Mouse (Mus musculus): ENCODE results near the gene Naa25.

Naa25 gene

DNA sequence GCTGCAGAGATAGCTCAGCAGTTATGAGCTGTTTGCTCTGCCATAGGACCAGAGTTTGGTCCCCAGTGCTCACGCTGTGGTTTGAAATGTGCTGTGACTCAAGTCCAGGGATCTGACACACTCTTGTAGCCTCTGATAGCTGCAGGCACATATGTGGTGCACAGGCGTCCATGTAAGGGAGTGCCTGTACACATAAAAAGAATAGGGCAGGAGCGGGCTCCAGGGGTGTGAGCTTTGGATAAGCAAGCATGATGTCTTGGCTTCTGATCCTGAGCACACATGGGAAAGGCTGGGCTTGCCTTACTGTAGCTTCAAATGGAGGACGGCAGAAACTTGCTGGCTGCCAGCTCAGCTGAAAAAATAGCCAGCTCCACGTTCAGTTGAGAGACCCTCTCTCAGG lies 2.1 kb upstream of the Naa25 start:
- no peak for DNase-seq

DNA sequence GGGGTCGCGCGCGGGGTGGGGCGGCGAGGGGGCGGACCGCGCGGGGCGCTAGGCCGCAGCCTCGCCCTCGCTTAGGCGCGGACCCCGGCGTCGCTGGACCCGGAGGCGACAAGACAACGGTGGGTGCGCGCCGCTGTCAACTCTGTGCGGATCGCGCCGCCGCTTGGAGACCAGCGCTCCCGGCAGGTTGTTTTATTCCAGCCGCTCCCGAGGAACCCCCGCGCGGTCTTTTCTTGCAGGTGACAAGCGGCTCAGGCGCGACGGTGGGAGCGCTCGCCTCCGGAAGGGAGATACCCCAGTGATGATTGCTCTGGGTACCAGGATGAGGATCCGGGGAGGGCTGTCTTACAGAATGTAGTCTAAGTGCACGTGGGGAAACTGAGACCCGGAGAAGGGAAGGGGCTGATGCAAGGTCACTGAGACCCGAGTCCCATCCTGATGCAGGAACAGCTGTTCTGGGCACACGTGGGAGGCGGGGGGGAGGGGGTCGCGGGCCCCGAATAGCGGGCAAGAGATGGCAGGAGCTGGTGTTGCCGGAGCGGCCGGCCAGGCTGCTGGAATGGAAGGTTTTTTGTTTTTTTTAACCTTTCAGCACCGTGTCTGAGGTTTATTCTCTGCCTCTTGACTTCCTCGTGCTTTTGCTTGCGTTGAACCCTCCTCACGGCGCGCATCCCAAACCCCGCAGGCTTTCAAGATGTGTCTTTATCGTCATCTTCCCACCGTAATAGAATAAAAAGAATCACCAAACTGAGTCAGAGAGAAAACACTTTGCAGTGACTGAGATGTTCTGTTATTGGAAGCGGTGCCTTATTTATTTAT lies 619 bp downstream of the Naa25 start:
- DNase-seq, result no peak

DNA sequence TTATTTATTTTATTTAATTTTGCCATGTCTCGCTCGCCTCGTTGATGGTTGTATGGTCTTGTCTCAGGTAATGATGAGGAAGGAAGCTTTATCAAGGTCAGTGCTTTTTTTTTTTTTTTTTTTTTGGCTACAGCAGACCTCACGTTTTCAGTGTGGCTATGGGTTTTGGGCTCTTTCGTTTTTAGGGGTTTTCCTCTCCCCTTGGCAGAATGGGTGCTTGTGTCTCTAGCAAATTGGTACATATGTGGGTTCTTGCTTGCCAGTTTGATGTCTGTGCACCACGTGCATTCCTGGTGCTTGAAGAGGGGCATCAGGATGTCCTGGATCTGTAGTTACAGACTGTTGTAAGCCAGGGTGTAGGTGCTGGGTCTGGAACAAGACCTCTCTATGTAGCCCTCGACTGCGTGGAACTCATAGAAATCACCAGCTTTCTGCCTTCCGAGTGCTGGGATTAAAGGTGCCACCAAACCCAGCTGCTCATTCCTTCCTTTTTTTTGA lies 1.3 kb downstream of the Naa25 start:
- DNase-seq, result no peak

DNA sequence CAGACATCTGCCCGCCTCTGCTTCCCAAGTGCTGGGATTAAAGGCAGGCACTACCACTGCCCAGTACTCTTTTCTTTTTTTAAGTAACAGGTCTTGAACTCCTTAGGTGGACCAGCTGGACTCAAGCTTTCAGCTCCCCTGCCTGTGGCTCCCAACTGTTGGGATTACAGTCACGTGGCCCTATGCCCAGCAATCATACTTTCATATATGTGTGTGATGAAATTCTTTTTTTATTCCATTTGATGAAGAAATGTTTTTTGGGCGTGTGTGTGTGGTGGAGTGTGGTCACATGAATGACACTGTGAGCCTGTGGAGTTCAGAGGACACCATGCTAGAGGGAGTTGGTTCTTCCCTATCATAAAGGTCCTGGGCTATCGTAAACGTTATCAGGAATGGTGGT lies 1.8 kb downstream of the Naa25 start:
- no peak for DNase-seq

DNA sequence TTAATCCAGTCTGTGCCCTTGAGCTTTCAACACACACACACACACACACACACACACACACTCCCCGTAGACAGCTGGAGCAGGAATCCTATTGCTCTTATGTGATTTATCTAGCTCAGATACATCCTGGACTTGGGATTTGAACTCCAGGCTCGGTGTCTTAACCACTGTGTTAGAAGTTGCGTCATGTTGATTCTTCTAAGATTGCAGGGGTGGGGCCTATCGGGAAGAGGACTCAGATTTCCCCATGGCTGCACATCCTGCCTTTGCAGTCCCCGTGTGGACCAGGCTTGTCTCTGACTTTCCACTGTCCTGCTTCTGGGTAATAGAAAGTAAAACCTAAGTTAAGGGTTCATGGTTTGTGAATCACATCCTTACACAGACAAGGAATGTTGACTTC lies 2.3 kb downstream of the Naa25 start:
- no peak for DNase-seq

DNA sequence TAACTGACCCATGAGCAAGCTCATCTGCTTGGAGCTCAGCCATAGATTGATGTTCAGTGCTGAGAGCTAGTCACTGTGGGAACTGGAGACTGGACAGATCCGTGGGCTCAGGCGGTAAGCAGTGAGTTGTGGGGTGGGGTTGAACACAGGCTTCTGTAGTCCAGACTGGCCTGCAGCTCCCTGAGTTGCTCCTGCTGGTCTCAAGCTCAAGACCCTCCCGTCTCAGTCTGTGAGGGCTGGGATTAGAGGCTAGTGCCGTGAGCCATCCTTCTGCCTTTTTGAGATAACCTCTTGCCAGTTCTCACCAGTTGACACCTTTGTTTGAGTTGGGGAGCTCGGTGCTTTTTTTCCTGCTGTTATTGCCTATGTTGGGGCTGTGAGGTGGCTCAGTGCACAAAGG lies 3.1 kb downstream of the Naa25 start:
- no peak for DNase-seq

DNA sequence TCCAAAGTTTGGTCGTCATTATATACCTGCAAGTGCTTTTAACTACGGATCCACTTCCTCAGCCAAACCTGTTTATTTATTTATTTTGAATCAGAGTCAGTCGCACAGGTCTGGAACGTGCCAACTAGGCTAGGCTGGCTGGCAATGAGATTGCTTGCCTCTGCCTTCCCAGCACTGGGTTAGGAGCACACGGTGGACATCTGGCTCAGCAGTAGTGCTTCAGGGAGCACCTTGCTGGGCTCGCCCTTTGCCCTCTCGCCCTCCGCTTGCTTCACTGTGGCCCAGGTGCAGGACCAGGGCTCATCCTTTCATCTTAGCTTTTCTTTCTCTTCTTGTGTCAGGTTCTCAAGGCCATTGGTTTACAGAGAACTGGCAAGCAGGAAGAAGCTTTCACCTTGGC lies 10.1 kb downstream of the Naa25 start:
- DNase-seq, result no peak

DNA sequence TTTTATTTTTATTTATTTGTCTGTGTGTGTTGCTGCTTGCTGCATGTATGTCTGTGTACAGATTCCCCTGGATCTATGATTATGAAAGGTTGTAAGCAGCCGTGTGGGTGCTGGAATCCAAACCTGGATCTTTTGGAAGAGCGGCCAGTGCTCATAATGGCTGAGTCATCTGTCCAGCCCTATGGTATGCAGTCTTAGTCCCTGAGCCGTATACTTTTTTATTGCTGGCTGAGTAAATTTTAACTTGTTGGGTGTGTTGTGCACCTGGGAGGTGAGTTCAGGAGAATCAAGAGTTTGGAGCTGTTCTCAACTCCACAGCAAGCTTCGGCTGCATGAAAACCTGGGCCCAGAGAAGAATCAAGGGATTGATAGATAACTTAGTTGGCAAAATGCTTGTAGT lies 13.2 kb downstream of the Naa25 start:
- DNase-seq, result no peak

DNA sequence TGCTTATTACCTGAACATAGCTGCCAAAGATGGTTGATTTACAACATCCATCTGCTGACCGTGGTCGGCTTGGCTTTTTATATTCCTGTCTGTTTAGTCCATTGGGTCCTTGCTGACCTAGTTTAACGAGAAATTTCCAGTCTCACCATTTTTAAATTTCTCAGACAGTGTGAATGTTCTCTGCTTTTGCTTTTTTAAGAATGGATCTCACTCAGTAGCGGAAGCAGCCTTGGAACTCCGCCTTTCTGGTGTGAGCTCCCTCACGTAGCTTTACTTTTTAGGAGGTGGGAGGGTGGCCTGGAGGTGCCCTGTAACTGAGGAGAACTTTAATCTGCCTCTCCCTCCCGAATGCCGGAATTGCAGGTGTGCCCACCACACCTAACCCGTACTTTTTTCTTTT lies 23.0 kb downstream of the Naa25 start:
- no peak for DNase-seq

DNA sequence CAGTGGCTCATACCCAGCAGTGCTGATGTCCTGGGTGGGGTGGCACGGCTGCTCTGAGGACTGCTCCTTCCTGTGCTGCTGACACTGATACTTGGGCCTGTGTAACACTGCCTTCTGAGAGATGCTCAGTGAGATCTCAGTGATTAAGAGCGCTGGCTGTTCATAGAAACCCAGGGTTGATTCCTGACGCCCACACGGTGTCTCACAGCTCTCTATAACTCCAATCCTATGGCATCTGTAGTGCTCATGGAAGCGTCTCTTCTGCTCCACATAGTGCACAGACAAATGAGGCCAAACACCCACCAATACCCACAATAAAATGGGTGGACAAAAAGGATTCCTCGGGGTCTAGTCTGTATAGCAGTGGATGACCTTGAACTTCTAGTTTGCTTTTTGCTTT lies 25.1 kb downstream of the Naa25 start:
- no peak for DNase-seq

DNA sequence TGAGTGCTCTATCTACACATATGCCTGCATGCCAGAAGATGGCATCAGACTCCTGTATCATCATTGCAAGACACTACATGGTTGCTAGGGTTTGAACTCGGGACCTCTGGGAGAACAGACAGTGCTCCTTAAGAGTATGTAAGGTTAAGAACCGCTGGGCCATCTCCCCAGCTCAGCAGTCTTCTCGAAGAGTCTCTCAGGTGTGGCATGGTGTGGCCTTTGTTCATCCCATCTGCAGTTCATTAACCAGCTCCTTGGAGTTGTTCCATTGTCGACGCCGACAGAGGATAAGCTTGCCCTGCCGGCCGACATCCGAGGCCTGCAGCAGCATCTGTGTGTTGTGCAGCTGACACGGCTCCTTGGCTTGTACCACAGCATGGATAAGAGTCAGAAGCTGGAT lies 25.6 kb downstream of the Naa25 start:
- no peak for DNase-seq

DNA sequence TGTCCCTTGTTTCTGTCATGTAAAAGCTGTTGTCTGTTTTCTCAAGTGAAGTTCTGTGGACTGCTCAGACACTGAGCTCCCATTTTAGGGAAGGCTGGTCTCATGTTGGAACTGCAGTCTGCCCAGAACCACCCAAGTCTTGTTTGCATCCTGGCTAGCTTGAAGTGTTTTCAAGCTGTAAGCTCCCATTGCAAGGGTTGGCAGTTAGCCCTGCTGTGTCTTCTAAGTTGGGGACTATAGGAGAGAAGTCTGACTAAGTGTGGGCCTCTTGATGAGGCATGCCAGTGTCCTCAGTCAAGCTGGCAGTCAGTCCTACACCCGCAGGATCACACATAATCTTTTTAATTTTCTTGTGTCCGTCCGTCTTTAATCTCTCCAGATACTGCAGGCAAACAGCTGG lies 31.2 kb downstream of the Naa25 start:
- DNase-seq, result no peak

DNA sequence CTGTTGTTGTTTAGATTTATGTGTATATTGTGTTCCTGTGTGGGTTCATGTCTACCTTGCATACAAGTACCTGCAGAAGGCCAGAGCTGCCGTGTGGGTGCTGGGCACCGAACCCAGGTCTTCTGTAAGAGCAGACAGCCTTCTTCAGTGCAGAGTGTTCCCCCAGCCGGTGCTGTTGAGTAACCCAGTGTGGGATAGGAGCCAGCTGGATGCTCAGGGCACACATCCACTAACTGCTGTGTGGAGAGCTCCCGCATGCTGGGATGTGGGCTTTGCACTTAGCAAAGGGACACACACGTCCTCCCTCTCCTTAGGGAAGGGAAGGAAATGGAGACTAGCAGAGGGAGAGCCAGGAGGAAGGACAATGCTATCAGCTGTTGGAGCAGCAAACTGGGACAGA lies 40.4 kb downstream of the Naa25 start:
- DNase-seq, result no peak

DNA sequence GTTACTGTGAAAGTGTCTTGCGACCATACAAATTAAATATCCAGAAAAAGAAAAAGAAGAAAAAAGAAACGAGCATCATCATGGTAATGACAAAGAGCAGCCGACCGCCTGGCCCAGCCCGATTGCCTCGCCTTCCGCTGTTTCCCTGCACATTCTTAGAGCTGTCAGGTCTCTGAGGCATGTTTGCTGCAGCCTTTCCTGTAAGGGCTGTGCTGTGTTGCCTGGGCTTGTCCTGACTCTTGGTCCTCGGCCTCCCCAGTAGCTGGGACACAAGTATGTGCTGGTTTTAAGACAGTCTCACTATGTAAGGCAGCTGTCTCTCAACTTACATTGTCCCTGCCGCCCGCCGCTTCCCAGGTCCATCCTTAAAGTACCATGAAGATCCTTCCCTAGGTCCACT lies 41.0 kb downstream of the Naa25 start:
- DNase-seq, result no peak

DNA sequence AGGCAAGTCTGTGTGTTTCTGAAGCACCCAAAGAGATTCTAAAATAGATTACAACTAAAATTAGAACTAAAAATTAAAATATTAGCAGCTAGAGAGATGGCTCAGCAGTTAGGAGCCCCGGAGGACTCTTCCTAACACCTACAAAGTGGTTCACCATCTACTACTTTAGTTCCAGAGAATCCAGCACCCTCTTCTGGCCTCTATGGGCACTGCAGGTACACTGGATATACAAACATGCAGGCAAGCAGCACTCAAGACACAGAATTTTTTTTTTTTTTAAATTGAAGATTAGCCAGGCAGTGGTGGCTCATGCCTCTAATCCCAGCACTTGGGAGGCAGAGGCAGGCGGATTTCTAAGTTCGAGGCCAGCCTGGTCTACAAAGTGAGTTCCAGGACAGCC lies 45.8 kb downstream of the Naa25 start:
- no peak for DNase-seq

DNA sequence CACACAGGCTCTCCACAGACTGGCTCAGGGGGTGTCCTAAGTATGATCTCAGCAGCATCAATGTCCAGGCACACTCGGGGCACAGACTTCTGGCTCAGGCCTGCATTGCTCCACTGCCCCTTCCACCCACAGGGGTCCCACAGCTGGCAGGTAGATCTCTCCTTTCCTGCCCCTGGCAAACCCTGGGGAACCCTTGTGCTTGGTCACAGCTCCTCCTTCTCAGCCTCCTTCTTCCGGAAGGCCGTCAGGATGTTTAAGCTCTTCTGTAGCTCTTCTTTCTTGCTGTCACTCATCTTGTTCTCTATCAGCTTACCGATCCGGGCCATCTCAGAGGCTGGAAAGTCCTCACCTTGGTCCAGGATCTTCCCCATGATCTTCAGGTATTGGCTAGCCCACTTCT lies 47.1 kb downstream of the Naa25 start:
- DNase-seq, result no peak

DNA sequence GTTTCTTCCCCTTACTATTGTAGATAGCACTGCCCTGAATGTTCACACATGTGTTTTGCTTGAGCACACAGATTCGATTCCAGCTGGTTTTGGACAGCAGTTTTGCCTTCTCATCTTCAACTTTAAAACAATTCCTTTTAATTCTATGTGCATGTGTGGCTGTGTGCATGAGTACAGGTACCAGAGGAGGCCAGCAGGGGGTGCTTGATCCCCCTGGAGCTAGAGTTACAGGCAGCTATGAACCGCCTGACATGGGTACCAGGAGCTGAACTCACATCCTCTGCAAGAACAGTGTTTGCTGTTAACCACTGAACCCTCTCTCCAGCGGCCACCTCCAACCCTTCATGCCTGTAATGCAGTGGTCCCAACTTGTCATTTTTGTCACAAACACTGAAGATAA lies 50.7 kb downstream of the Naa25 start:
- peak; percentile 17 for DNase-seq

DNA sequence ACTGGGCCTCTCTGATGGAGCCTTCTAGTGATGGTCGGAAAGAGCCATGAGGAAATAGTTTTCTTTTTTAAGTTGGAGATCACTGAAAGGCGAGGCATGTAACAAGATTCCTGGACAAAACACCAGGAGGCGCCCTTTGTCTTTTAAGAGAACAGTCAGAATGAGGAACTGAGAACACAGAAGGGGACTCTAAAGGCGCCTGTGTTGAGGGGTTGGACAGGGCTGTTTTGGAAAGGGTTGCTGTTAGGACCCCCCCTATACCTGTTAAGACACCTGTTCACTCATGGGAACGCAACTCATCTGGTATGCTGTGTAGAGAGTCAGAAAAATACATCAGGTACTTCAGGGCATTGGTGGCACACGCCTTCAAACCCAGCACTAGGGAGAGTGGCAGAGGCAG lies 52.2 kb downstream of the Naa25 start:
- DNase-seq, result peak; percentile 39

DNA sequence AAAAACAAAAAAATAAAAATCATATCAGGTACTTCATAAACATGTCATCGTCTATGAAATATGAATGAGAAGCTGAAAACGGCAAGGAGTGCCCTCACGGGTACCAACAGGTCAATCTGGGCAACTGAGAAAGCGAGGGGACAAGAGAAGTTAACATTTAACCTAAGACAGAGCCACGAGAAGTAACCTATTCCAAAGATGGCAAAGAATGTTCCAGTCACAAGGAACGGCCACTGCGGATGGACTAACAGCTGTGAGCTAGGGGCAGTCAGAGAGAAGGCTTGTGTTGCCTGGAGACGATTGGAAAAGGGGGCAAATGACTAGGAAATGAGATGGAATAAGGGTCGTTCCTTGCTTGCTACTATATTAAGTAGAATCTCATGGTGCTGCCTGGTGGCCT lies 52.7 kb downstream of the Naa25 start:
- DNase-seq, result peak; percentile 16

DNA sequence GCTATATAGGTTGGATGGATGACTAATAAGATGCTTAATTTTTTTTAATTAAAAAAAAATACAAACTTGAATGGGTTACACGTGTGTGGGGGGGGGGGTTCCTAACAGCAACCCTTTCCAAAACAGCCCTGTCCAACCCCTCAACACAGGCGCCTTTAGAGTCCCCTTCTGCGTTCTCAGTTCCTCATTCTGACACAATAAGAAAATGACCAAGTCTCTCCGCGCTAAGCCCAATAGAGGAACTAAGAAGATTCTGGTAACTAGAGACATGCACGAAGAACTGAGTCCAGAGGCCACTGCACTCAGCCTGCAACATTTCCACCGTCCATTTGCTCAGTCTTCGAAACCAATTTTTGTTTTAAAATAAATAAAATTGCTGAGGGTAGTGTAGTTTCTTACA lies 53.5 kb downstream of the Naa25 start:
- peak; percentile 14 for DNase-seq

DNA sequence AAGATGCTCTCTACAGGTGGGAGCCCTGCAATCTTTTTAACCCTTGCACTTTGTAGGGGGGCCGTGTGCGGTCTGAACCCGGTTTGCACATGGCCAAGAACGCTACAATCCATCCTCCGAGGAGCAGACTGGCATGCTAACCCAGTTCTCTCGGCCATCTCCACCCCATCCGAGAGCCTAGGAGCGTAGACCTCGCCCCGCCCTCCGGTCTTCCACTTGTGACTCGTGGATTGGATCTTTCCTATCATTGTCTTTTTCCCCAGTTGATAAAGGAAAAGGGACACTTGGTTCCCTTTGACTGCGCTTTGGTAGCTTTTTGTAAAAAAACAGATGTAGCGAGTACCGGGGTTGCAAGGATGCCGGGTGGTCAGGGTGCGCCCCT lies 53.9 kb downstream of the Naa25 start, which contains the start of gene Tmem116:
Tmem116 (plus strand) TSS at position 250 of the 382 bp plus-strand sequence.
- DNase-seq, result peak; percentile 62

DNA sequence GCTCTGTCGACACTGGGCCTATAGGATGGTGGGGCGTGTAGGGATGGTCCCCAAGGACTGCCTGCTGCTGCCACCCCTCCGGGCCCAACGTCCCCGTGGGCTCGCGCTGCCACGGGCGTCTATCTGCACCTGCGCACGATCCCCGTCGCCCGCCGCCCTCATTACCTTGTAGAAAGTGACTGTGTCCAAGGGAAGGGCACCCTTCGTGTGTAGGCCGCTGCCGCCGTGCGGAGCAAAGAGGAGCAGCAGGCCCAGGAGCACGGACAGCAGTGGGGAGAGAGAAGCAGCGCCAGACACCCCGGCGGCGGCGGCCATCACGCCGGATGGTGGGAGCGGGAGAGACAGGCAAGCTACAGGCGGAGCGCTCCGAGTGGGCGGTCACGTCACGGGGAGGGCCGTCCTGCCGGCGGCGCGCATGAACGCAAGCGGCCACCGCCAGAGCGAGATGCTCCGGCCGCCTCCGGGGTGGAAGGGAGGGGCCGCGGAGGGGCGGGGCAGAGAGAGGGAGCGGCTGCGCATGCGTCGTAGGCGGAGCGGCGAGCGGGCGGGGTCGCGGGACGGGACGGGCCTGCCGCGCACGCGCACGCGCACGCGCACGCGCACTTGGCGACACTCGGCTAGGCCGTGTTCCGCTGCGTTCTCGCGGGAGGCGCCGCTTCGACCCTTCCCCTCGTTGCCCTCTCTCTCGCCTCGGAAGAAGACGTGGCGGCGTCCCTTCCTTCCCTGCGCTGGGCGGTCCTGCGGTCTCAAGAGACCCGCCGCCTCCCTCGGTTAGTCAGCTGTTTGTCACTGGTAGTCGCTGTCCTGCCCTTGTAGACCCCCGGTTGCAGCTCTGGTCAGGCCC lies 54.5 kb downstream of the Naa25 start, which contains the start of gene Erp29:
Erp29 (minus strand) TSS at position 481 of the 844 bp plus-strand sequence.
- DNase-seq, result peak; percentile 99

DNA sequence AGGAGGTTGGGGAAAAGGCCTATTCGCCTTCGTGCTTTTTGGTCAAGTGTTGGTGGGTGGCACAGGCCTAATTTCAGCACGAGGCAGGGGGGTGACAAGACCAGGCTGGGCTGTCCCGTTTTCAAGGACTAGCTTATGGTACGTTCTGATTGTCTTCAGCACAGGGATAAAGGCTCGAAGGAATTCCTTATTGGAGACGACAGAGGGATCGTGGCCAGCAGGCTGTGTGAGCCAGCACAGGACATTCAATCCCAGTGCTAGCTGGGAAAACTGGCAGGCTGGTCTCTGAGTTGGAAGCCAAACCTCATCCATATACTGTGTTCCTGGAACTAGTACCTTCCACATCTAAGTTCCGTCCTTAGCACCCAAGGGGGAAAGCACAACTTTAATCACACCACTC lies 55.2 kb downstream of the Naa25 start:
- DNase-seq, result no peak

All from cerebellum, adult 9-11 months (tissue).